Mouse (Mus musculus): ENCODE measurements around the gene Frem1.

Frem1 gene

DNA sequence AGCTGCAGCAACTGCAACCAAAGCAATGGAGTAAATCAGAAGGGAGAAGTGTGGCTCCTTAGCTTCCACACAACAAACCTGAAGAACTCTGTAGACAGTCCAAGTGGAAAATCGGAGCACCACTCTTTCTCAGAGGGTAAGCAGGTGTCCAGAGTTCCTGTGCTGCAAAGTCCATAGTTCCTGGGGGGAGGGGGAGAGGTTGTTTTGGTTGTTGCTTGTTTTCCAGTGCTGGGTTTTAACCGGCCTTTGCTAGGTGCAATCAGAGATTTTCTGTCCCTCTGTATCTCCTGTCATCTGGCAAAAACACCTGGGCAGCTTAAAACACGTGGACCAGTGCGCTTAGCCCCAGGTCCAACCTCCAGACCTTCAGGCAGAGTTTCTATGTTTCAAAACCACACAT, 177.3 kb downstream of the Frem1 start:
- no peak for DNase-seq (ENCODE audit: low read depth in 1 of 2, low spot score in 2 of 2)

GRCm38 (mm10) chr4:82872548-82872947, 179.6 kb downstream of the Frem1 start:
- DNase-seq (ENCODE audit: low read depth in 1 of 2, low spot score in 2 of 2), result no peak

- no peak for DNase-seq (ENCODE audit: low read depth in 1 of 2, low spot score in 2 of 2)
Observed at GRCm38 (mm10) chr4:82872121-82872520, 180.0 kb downstream of the Frem1 start.

DNA sequence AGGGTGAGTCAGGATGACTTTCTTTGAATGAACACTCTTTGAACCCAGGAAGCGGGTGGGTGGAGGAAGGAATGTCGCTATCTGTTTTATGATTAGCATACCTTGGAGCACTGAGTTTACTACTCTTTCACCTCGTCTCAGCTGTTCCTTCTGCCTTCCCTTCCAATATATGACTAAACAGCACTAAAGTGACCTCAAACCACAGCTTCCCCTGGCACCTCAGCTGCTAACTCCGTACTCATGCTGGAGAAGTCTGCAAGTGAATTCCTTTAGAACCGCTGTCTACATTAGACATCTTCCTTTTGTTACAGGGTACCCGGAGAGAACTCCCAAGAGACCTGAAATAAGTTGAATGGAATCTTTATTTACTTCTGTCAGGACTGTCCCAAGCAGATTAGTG, 181.2 kb downstream of the Frem1 start:
- no peak for DNase-seq (ENCODE audit: low read depth in 1 of 2, low spot score in 2 of 2)

DNA sequence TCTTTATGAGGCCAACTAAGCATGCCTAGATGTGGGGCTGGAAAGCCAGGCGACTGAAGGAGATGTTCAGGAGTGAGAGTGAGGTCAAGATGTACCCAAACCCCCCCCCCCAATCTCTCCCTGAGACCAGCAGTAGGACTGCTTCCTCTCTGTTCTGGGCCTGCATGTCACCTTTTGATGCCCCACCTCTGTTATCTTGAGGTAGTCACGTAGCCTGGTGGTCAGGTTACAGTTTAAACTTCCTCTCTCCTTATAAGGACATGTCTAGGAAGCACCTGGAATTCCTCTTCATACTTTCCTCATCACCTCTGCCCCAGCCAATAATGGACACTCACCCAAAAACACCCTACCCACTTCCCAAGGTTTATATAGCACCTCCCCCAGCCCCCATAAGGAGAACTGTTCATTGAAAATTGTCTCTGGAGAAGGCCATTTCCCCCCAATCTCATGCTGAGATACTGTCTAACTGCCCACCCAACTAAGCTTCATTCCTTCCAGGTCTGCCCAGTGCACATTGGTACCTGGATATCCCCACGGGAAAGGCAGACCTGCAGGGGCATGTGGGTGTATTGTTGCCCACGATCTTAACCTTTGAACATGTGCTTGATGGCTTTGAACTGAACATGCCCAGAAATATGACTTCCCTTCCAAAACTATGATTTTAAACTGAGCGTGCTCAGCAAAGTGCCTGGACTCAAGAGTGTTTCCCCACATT, 184.3 kb downstream of the Frem1 start:
- DNase-seq (ENCODE audit: low read depth in 1 of 2, low spot score in 2 of 2), result no peak

DNA sequence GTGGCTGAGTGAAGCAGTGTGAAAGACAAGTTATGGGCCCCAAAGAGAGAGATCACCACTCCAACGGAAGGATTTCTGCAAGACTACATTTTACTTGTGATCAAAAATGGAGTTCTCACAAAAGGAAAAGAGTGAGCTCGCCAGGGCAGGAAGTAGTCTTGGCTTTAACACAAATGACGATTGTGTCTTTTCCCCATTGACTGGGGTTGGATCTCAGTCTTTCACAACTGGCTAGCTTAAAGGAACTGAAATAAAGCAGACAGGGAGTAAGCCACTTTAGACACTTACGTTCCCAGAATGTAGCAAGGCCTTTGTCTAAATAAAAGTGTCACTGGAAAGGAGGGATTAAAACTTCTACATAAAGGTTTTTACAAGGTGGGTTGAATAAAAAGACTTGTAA, 185.0 kb downstream of the Frem1 start:
- no peak for DNase-seq (ENCODE audit: low read depth in 1 of 2, low spot score in 2 of 2)

DNA sequence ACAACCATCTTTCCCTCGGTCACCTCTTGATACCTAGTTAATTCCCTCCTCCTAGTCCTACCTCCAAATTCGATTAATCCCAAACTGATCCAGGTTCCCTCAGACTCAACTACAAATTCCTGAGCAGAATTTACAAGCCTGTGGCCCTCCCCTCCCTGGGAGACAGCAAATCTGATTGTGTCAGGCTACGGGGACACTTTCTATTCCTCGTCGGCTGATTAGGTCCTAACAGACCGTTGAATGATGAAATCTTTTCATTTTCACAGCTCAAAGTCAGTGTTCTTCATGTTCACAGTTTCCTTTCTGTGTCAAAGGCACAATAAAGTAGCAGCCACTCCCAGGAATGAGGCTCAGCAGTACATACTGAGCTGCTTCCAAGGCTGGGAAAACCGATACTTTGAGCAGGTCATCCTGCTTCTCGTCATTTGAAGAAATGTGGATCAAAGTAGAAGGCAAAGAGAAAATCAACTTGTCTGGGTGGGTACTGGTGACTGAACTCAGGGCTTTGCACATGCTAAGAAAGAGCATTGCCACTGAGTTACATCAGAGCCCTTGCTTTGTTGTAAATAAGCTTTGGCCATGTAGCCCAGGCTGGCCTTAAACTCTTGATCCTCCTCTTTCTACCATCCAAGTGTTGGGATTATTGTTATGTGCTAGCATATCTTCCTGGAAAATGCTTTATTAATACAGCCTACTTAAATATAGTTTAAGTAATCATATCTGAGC, 187.0 kb downstream of the Frem1 start:
- no peak for DNase-seq (ENCODE audit: low read depth in 1 of 2, low spot score in 2 of 2)

- DNase-seq (ENCODE audit: low read depth in 1 of 2, low spot score in 2 of 2), result no peak
Observed at GRCm38 (mm10) chr4:82863316-82863715, 188.8 kb downstream of the Frem1 start.

GRCm38 (mm10) chr4:82861451-82861850, 190.7 kb downstream of the Frem1 start:
- DNase-seq (ENCODE audit: low read depth in 1 of 2, low spot score in 2 of 2), result no peak

GRCm38 (mm10) chr4:82860566-82860965, 191.6 kb downstream of the Frem1 start:
- DNase-seq (ENCODE audit: low read depth in 1 of 2, low spot score in 2 of 2), result no peak

- peak; percentile 49 to 59 for DNase-seq (ENCODE audit: low read depth in 1 of 2, low spot score in 2 of 2)
Observed at GRCm38 (mm10) chr4:82859131-82860125, 192.7 kb downstream of the Frem1 start, which contains the start of gene Zdhhc21. TSS of gene Zdhhc21 (minus strand) at chr4:82859958.

GRCm38 (mm10) chr4:82858431-82859010, 193.6 kb downstream of the Frem1 start:
- no peak for DNase-seq (ENCODE audit: low read depth in 1 of 2, low spot score in 2 of 2)

GRCm38 (mm10) chr4:82856986-82857385, 195.2 kb downstream of the Frem1 start:
- no peak for DNase-seq (ENCODE audit: low read depth in 1 of 2, low spot score in 2 of 2)

DNA sequence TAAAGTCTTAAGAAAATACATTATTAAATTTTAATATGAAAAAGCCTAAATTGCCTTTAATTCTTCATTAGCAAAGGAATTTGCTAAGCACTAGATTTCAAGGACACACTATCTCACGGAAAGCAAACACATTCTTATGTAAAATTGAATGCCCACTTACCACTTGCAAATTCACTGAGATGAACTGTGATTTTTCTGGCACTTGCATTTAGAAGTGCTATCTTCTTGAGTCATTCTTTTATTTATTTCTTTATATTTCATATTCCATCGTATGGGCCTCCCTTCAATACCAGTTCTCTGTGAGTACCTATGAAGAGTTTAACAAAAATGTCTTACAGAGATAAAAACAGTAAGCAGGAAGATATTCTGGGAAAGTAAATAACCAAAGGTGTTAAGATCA, 198.3 kb downstream of the Frem1 start:
- DNase-seq (ENCODE audit: low read depth in 1 of 2, low spot score in 2 of 2), result no peak

DNA sequence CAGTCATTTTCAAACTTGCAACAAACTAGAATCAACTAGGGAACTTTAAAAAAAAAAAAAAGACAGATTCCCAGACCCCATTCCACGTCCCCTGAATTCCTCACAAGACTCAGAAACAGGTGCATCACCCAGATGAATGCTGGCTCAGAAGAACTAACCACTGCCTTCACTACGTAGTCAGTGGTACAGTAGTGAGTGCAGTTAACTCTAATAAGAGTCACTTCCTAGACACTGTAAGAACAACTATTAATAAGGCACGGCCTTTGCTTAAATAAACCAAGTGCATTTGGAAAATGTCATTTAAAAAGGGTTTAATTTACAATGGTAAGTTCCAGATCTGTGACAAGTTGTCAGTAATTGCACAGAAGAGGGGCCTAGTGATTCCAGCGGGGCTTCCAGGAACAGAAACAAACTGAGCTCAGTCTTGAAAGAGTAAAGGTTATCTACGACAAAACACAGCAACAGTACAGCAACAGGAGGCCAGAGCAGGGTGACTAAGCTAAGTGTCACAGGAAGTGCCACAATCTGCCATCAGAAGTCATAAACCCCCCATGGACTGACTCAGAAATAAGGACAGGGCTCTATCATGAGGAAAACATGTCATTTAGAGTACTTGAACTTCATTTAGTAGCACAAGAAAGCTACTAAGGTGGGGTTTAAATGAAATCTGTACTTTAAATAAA, 203.4 kb downstream of the Frem1 start:
- DNase-seq (ENCODE audit: low read depth in 1 of 2, low spot score in 2 of 2), result no peak
